Mouse (Mus musculus) G1E (cell line): ENCODE measurements around the gene Mef2c. TPM values are rescaled to one million over a fixed set of nuclear protein-coding genes. Genes with fewer than 3 reads are reported as not detected.

Source experiments
- ATAC-seq: 2 replicates; pipeline ENCODE4 v1.8.0; 2016; ENCODE audit warnings: mild to moderate bottlenecking; ENCODE audit not compliant: insufficient number of reproducible peaks, poor library complexity, low FRiP score, severe bottlenecking; ENCODE audit errors: extremely low read depth
- DNase-seq: peaks from one replicate; pipeline ENCODE4 v3.0.0; 2012; ENCODE audit warnings: low spot score
- H3K27me3 ChIP-seq: 2 replicates; pipeline ENCODE4 v1.6.1; 2012; ENCODE audit warnings: mild to moderate bottlenecking, low read length, inconsistent platforms; ENCODE audit not compliant: insufficient read depth
- H3K36me3 ChIP-seq: replicated peaks from 2 replicates; pipeline ENCODE3; 2012; ENCODE audit warnings: mild to moderate bottlenecking, inconsistent platforms
- H3K4me1 ChIP-seq: 2 replicates; pipeline ENCODE4 v1.6.1; 2012; ENCODE audit warnings: low read depth, low read length, inconsistent platforms, mixed read lengths; ENCODE audit not compliant: insufficient read depth
- H3K4me3 ChIP-seq: 2 replicates; pipeline ENCODE4 v1.5.1; 2012; ENCODE audit warnings: low read depth, mild to moderate bottlenecking, inconsistent platforms, low read length, moderate library complexity, mixed read lengths
- H3K9me3 ChIP-seq: replicated peaks from 2 replicates; pipeline ENCODE4 v1.6.1; 2012; ENCODE audit warnings: inconsistent platforms
- CTCF ChIP-seq: IDR thresholded peaks from 2 replicates; pipeline ENCODE4 v1.5.1; 2012; ENCODE audit warnings: low read depth, low read length, inconsistent platforms, mixed read lengths
- GATA1 ChIP-seq: IDR thresholded peaks from 2 replicates; pipeline ENCODE4 v1.6.1; 2012; ENCODE audit warnings: borderline replicate concordance, low read length, inconsistent platforms, mixed read lengths
- GATA2 ChIP-seq: IDR thresholded peaks from 2 replicates; pipeline ENCODE4 v1.6.1; 2012; ENCODE audit warnings: low read depth, low read length, inconsistent platforms, borderline replicate concordance
- POLR2AphosphoS5 ChIP-seq: IDR thresholded peaks from 2 replicates; pipeline ENCODE4 v1.6.1; 2012; ENCODE audit warnings: low read depth, low read length, inconsistent platforms; ENCODE audit not compliant: insufficient replicate concordance
- TAL1 ChIP-seq: conservative IDR thresholded peaks from 2 replicates; pipeline ENCODE4 v1.6.1; 2012; ENCODE audit warnings: low read depth, low read length, inconsistent platforms, mixed read lengths
- polyA plus RNA-seq: library from polyadenylated mRNA; stranded (reverse); fragments of >175 nt; gene quantifications from 2 replicates; pipeline ENCODE4 v1.2.3, GENCODE M21; 2012
- total RNA-seq, 2 experiments: library from RNA; stranded (forward) in 1 of 2; stranded (reverse) in 1 of 2; fragments of 200-1000 nt in 1 of 2; fragments of >200 nt in 1 of 2; fragmentation: Nextera tagmentation in 1 of 2; gene quantifications; 2 replicates each; pipeline ENCODE4 v1.2.3; 2014 to 2017

Mef2c gene
- total and polyA plus RNA-seq, 3 experiments = 0.60 TPM; not detected in 2

DNA sequence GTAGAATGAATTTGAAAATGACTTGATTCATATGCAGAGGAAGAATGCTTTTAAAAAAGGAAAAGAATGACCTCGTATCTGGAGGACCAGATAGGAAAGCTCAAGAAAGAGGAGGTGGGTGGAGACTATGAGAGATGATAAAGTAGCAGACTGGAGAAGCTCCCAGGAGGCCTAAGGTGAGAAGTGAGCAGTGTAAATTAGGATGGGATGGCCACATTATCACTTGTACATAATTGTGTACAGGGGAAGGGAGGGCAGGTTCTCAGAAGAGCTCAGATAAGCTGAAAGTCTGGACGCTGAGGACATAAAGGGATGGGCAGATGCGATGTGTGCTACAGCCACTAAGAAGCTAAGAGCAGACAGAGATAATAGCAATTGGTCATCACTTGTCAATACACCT, 124.3 kb downstream of the Mef2c start:
- Histone ChIP-seq H3K27me3 (no peaks in the 10 kb centered on the region), H3K4me1 (no peaks in the 10 kb centered on the region), H3K36me3 (no peaks in the 10 kb centered on the region), H3K4me3 (no peak overlapping the region), H3K9me3 (no peaks in the 10 kb centered on the region)
- ATAC-seq (no peak), DNase-seq (no peak)
- TF ChIP-seq POLR2AphosphoS5 (no peak), GATA1 (no peak), GATA2 (no peak), CTCF (no peak), TAL1 (no peak)

DNA sequence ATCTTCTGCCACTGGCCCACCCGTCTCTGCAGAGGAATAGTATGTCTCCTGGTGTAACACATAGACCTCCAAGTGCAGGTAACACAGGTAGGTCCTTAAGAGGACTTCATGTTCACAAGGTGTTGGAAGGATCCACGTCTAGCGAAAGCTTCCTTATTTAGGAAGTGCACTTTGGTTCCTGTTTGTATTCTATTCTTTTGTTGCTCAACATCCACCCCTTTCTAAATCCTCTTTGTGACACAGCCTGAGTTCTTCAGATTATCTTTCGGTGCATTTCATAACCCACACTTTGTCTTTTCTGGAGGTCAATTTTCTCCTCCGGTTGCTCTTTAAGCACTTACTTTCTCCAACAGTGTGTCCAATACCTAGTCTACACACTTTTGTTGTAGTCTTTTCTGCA, 129.3 kb downstream of the Mef2c start:
- TF ChIP-seq GATA2 = no peak
- TF ChIP-seq TAL1 = no peak
- no peak for TF ChIP-seq GATA1
- no peak for TF ChIP-seq CTCF
- no peak for TF ChIP-seq POLR2AphosphoS5
- ATAC-seq (no peak), DNase-seq (no peak)
- no peak overlapping the region for H3K4me3 ChIP-seq
- no peaks in the 10 kb centered on the region for H3K4me1 ChIP-seq
- H3K9me3 ChIP-seq = no peaks in the 10 kb centered on the region
- H3K36me3 ChIP-seq = no peaks in the 10 kb centered on the region
- no peaks in the 10 kb centered on the region for H3K27me3 ChIP-seq

GRCm38 (mm10) chr13:83635218-83635617, 131.4 kb downstream of the Mef2c start:
- no peak for DNase-seq
- H3K27me3 ChIP-seq = no peaks in the 10 kb centered on the region
- ATAC-seq = no peak
- H3K9me3 ChIP-seq = no peaks in the 10 kb centered on the region
- no peaks in the 10 kb centered on the region for H3K4me1 ChIP-seq
- TF ChIP-seq TAL1 = no peak
- TF ChIP-seq GATA2 = no peak
- no peak for TF ChIP-seq GATA1
- no peak for TF ChIP-seq CTCF
- TF ChIP-seq POLR2AphosphoS5 = no peak
- no peak overlapping the region for H3K4me3 ChIP-seq
- H3K36me3 ChIP-seq = no peaks in the 10 kb centered on the region

GRCm38 (mm10) chr13:83637666-83638065, 133.8 kb downstream of the Mef2c start:
- Histone ChIP-seq H3K27me3 (no peaks in the 10 kb centered on the region), H3K4me3 (no peak overlapping the region), H3K4me1 (no peaks in the 10 kb centered on the region), H3K9me3 (no peaks in the 10 kb centered on the region), H3K36me3 (no peaks in the 10 kb centered on the region)
- DNase-seq (no peak), ATAC-seq (no peak)
- TF ChIP-seq GATA2 (no peak), POLR2AphosphoS5 (no peak), TAL1 (no peak), CTCF (no peak), GATA1 (no peak)

GRCm38 (mm10) chr13:83638735-83639134, 134.9 kb downstream of the Mef2c start:
- TF ChIP-seq CTCF (no peak), GATA1 (no peak), GATA2 (no peak), TAL1 (no peak), POLR2AphosphoS5 (no peak)
- Histone ChIP-seq H3K9me3 (no peaks in the 10 kb centered on the region), H3K27me3 (no peaks in the 10 kb centered on the region), H3K36me3 (no peaks in the 10 kb centered on the region), H3K4me3 (no peak overlapping the region), H3K4me1 (no peaks in the 10 kb centered on the region)
- DNase-seq (no peak), ATAC-seq (no peak)

- H3K36me3 ChIP-seq = no peaks in the 10 kb centered on the region
- H3K27me3 ChIP-seq = no peaks in the 10 kb centered on the region
- DNase-seq (no peak), ATAC-seq (no peak)
- H3K4me3 ChIP-seq = no peak overlapping the region
- TF ChIP-seq GATA2 (no peak), CTCF (no peak), TAL1 (no peak)
- H3K9me3 ChIP-seq = no peaks in the 10 kb centered on the region
- H3K4me1 ChIP-seq = no peaks in the 10 kb centered on the region
These were observed 145.2 kb downstream of the Mef2c start for GRCm38 (mm10) chr13:83649051-83649450.
